Mouse (Mus musculus): Measurements from ENCODE around the gene Spam1.

Gene Spam1

GRCm38 (mm10) chr6:24790888-24791287 is at the start of gene Spam1:
Gene Spam1 (plus strand): TSS chr6:24791188.
- DNase-seq (ENCODE audit: low spot score in 2 of 2), result no peak

- no peak for DNase-seq (ENCODE audit: low spot score in 2 of 2)
Measured at GRCm38 (mm10) chr6:24748029-24748428, 43.0 kb upstream of the Spam1 start, which contains the start of gene Hyal4. Gene Hyal4 (plus strand): TSS chr6:24748329.

GRCm38 (mm10) chr6:24759281-24759680 is 31.7 kb upstream of the Spam1 start:
- DNase-seq (ENCODE audit: low spot score in 2 of 2), result no peak

- no peak for DNase-seq (ENCODE audit: low spot score in 2 of 2)
Measured at GRCm38 (mm10) chr6:24766261-24766660, 24.7 kb upstream of the Spam1 start.

GRCm38 (mm10) chr6:24779182-24779581 is 11.8 kb upstream of the Spam1 start:
- DNase-seq (ENCODE audit: low spot score in 2 of 2), result no peak

GRCm38 (mm10) chr6:24822070-24822469 is 31.1 kb downstream of the Spam1 start:
- DNase-seq (ENCODE audit: low spot score in 2 of 2), result no peak
